Mouse (Mus musculus) myocyte (in vitro differentiated cells): ENCODE results near the gene Ercc6. TPM values are rescaled to one million over a fixed set of nuclear protein-coding genes. Genes with fewer than 3 reads are reported as not detected.

ENCODE experiments used
- H3K27me3 ChIP-seq: one replicate; pipeline ENCODE4 v1.6.1; 2011; ENCODE audit not compliant: control insufficient read depth, insufficient read depth, insufficient read length
- H3K36me3 ChIP-seq: one replicate; pipeline ENCODE4 v1.6.1; 2011; ENCODE audit not compliant: control insufficient read depth, insufficient read depth
- H3K4me2 ChIP-seq: one replicate; pipeline ENCODE4 v1.6.1; 2011; ENCODE audit warnings: low read depth, control low read depth
- H3K4me3 ChIP-seq: one replicate; pipeline ENCODE4 v1.5.1; 2011; ENCODE audit warnings: mild to moderate bottlenecking, control low read depth, moderate library complexity
- H3K79me2 ChIP-seq: one replicate; pipeline ENCODE4 v1.6.1; 2011; ENCODE audit not compliant: control insufficient read depth, insufficient read depth
- H3ac ChIP-seq: one replicate; pipeline ENCODE4 v1.6.1; 2011; ENCODE audit not compliant: control insufficient read depth, insufficient read length
- MAX ChIP-seq: IDR thresholded peaks from one replicate; pipeline ENCODE4 v1.6.1; 2011; ENCODE audit warnings: low read depth, mild to moderate bottlenecking, control low read depth
- MYOD1 ChIP-seq, 3 experiments: IDR thresholded peaks; one replicate each; pipeline ENCODE4 v1.6.1; 2011; ENCODE audit warnings: control low read depth in 2 of 3, low read depth in 2 of 3, mild to moderate bottlenecking in 2 of 3, moderate library complexity in 1 of 3; ENCODE audit not compliant: insufficient read length in 2 of 3, control insufficient read depth in 1 of 3
- MYOG ChIP-seq, 3 experiments: IDR thresholded peaks; one replicate each; pipeline ENCODE4 v1.6.1; 2011; ENCODE audit warnings: control low read depth in 2 of 3, low read depth in 2 of 3, mild to moderate bottlenecking in 2 of 3; ENCODE audit not compliant: insufficient read length in 2 of 3, control insufficient read depth in 1 of 3, insufficient read depth in 1 of 3
- POLR2A ChIP-seq: IDR thresholded peaks from one replicate; pipeline ENCODE4 v1.6.1; 2011; ENCODE audit warnings: low read depth, mild to moderate bottlenecking, control low read depth, moderate library complexity; ENCODE audit not compliant: insufficient read length
- REST ChIP-seq: IDR thresholded peaks from one replicate; pipeline ENCODE4 v1.6.1; 2011; ENCODE audit warnings: mild to moderate bottlenecking, control low read depth, moderate library complexity; ENCODE audit not compliant: insufficient read depth, insufficient read length
- TCF12 ChIP-seq: IDR thresholded peaks from one replicate; pipeline ENCODE4 v1.6.1; 2011; ENCODE audit warnings: mild to moderate bottlenecking, control low read depth; ENCODE audit not compliant: poor library complexity, insufficient read depth, severe bottlenecking
- TCF3 ChIP-seq: IDR thresholded peaks from one replicate; pipeline ENCODE4 v1.6.1; 2011; ENCODE audit warnings: low read depth, control low read depth; ENCODE audit not compliant: insufficient read length
- polyA plus RNA-seq: library from polyadenylated mRNA; unstranded; fragments of >200 nt; fragmentation: generic; extraction: Trizol; gene quantifications from one replicate; pipeline ENCODE4 v1.2.1, GENCODE M21; 2012; ENCODE audit warnings: missing spikeins

Gene Ercc6
- polyA plus RNA-seq, 1 experiment: 2.1 TPM

DNA sequence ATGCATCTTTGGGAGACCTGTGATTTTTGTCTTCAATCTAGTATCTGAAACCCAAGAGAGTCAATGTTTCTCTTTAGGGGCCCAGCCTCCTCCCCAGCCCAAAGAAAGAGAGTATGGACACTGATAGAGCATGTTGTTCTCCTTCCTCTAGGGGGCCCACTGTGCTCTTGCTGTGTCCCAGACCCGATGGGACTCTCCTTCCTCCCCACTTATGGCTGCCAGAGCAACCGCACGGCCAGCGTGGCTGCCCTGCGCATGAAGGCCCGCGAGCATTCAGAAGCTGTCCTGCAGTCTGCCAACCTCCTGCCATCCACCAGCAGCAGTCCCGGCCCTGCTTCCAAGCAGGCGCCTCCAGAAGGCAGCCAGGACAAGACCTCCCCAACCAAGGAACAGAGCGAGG is 115.3 kb downstream of the Ercc6 start:
- no peaks in the 10 kb centered on the region for H3K79me2 ChIP-seq
- no peak overlapping the region for H3K4me3 ChIP-seq
- no peaks in the 10 kb centered on the region for H3K36me3 ChIP-seq
- TF ChIP-seq REST (no peak), MYOG (IDR thresholded peaks at IDR 0.05; ENCODE audit: control insufficient read depth in 1 of 3, insufficient read depth in 1 of 3, insufficient read length in 2 of 3, low read depth in 2 of 3) (no peak), MAX (no peak), TCF3 (no peak), MYOD1 (IDR thresholded peaks at IDR 0.05; ENCODE audit: control insufficient read depth in 1 of 3, insufficient read length in 2 of 3, low read depth in 2 of 3) (no peak), POLR2A (no peak), TCF12 (no peak)
- peaks cover 17% of the 10 kb centered on the region for H3K27me3 ChIP-seq
- no peak overlapping the region for H3ac ChIP-seq
- no peak overlapping the region for H3K4me2 ChIP-seq

Other genes with a start within 250 kb of the Ercc6 start
- gene Ogdhl, start 191.5 kb upstream of the Ercc6 start, polyA plus RNA-seq: 3.7 TPM
- not detected for gene 1700024G13Rik, start 125.1 kb upstream of the Ercc6 start, polyA plus RNA-seq
- gene Slc18a3, start 48.7 kb upstream of the Ercc6 start, polyA plus RNA-seq: not detected
- not detected for gene Chat, start 47.5 kb upstream of the Ercc6 start, polyA plus RNA-seq
- not detected for gene Prrxl1, start 85.9 kb downstream of the Ercc6 start, polyA plus RNA-seq
- 2.7 TPM for gene 3425401B19Rik, start 171.8 kb downstream of the Ercc6 start, polyA plus RNA-seq